Mouse (Mus musculus): ENCODE results near the gene Arl1. TPM values are rescaled to one million over a fixed set of nuclear protein-coding genes. Genes with fewer than 3 reads are reported as not detected.

Arl1 gene
- polyA plus RNA-seq, 1 experiment: 33.6 TPM

DNA sequence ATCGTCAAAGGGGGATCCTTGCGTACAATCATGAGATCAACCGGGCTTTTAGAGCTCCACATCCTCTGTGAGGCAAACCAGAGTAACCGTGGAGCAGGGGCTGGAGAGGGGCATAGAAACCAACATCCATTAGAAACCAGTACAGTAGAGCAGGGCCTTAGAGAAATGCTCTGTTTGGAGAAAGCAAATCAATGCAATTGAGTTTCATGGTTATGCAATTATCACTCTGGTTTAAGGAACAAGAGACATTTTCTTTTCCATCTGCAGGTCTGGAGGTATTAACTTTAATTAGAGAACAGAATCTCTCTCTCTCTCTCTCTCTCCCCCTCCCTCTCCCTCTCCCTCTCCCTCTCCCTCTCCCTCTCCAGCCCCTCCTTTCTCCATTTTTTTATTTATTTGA is 15.9 kb upstream of the Arl1 start:
- Histone ChIP-seq H3K36me3 (ENCODE audit: control insufficient read depth, insufficient read depth, low read length) (no peaks in the 10 kb centered on the region), H3K27ac (ENCODE audit: insufficient read depth, low read depth, low read length) (no peak overlapping the region), H3K4me3 (ENCODE audit: insufficient read depth, low read depth, low read length) (no peak overlapping the region), H3K4me1 (ENCODE audit: control insufficient read depth, insufficient read depth, low read length) (no peaks in the 10 kb centered on the region), H3K27me3 (replicated peaks; ENCODE audit: control insufficient read depth, insufficient read depth, low read length) (no peaks in the 10 kb centered on the region)
- TF ChIP-seq CTCF (conservative IDR thresholded peaks at IDR 0.05; ENCODE audit: insufficient read depth, insufficient read length, low read depth, low read length) (no peak), POLR2A (IDR thresholded peaks at IDR 0.05; ENCODE audit: low read depth, low read length) (no peak)
- DNase-seq: no peak
- 87% methylated on average over 4 of the region's 4 CpGs for WGBS

GRCm38 (mm10) chr10:88715621-88716020 is 15.0 kb upstream of the Arl1 start:
- WGBS: 73% methylated on average over 6 of the region's 6 CpGs

GRCm38 (mm10) chr10:88716986-88717755 is 13.5 kb upstream of the Arl1 start:
- no peak for DNase-seq
- H3K27ac ChIP-seq (ENCODE audit: insufficient read depth, low read depth, low read length): no peak overlapping the region
- no peaks in the 10 kb centered on the region for H3K27me3 ChIP-seq (replicated peaks; ENCODE audit: control insufficient read depth, insufficient read depth, low read length)
- whole genome bisulfite sequencing: 59% methylated on average over 13 of the region's 13 CpGs
- no peak for TF ChIP-seq CTCF (conservative IDR thresholded peaks at IDR 0.05; ENCODE audit: insufficient read depth, insufficient read length, low read depth, low read length)
- TF ChIP-seq POLR2A (IDR thresholded peaks at IDR 0.05; ENCODE audit: low read depth, low read length): no peak
- H3K4me3 ChIP-seq (ENCODE audit: insufficient read depth, low read depth, low read length): no peak overlapping the region
- no peaks in the 10 kb centered on the region for H3K4me1 ChIP-seq (ENCODE audit: control insufficient read depth, insufficient read depth, low read length)
- H3K36me3 ChIP-seq (ENCODE audit: control insufficient read depth, insufficient read depth, low read length): no peaks in the 10 kb centered on the region

More at GRCm38 (mm10) chr10:88715621-88716020, 15.0 kb upstream of the Arl1 start:
- H3K4me3 ChIP-seq (ENCODE audit: insufficient read depth, low read depth, low read length): no peak overlapping the region
- H3K36me3 ChIP-seq (ENCODE audit: control insufficient read depth, insufficient read depth, low read length): no peaks in the 10 kb centered on the region
- H3K4me1 ChIP-seq (ENCODE audit: control insufficient read depth, insufficient read depth, low read length): no peaks in the 10 kb centered on the region
- H3K27ac ChIP-seq (ENCODE audit: insufficient read depth, low read depth, low read length): no peak overlapping the region
- DNase-seq: no peak
- no peaks in the 10 kb centered on the region for H3K27me3 ChIP-seq (replicated peaks; ENCODE audit: control insufficient read depth, insufficient read depth, low read length)
- TF ChIP-seq CTCF (conservative IDR thresholded peaks at IDR 0.05; ENCODE audit: insufficient read depth, insufficient read length, low read depth, low read length) (no peak), POLR2A (IDR thresholded peaks at IDR 0.05; ENCODE audit: low read depth, low read length) (no peak)

DNA sequence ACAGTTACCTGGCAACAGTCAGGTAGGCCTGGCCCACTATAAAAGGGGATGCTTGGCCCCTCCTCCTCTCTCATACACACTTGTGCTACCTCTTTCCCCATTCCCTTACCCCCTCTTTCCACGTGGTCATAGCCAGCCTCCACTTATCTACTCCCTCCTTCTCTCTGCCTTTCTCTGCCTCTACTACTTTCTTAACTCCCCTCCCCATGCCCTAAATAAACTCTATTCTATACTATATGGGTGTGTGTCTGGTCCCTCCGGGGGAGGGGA is 13.0 kb upstream of the Arl1 start:
- Histone ChIP-seq H3K4me1 (ENCODE audit: control insufficient read depth, insufficient read depth, low read length) (no peaks in the 10 kb centered on the region), H3K4me3 (ENCODE audit: insufficient read depth, low read depth, low read length) (no peak overlapping the region), H3K36me3 (ENCODE audit: control insufficient read depth, insufficient read depth, low read length) (no peaks in the 10 kb centered on the region), H3K27ac (ENCODE audit: insufficient read depth, low read depth, low read length) (no peak overlapping the region), H3K27me3 (replicated peaks; ENCODE audit: control insufficient read depth, insufficient read depth, low read length) (no peaks in the 10 kb centered on the region)
- no peak for TF ChIP-seq CTCF (conservative IDR thresholded peaks at IDR 0.05; ENCODE audit: insufficient read depth, insufficient read length, low read depth, low read length)
- no peak for TF ChIP-seq POLR2A (IDR thresholded peaks at IDR 0.05; ENCODE audit: low read depth, low read length)
- WGBS: 51% methylated on average over 2 of the region's 2 CpGs
- DNase-seq: no peak

DNA sequence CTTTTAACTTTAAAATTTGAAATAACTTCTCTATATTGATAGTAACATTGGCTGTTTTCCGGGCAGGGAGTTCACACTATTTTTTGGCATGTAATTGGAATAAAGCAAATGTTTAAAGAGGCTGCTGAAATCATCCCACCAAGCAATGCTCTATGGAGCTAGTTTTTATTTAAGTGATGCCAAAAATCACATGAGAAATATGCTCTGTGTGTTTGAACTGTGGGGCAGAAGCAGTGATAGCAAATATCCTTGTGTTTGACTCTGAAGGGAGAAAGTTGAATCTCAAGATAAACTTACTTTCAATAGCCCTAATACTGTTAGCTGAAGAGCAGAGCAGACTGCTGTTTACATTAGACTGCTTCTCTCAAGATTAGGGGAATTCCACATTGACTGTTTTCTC is 11.0 kb upstream of the Arl1 start:
- Histone ChIP-seq H3K4me1 (ENCODE audit: control insufficient read depth, insufficient read depth, low read length) (no peaks in the 10 kb centered on the region), H3K27me3 (replicated peaks; ENCODE audit: control insufficient read depth, insufficient read depth, low read length) (no peaks in the 10 kb centered on the region), H3K27ac (ENCODE audit: insufficient read depth, low read depth, low read length) (no peak overlapping the region), H3K4me3 (ENCODE audit: insufficient read depth, low read depth, low read length) (no peak overlapping the region), H3K36me3 (ENCODE audit: control insufficient read depth, insufficient read depth, low read length) (no peaks in the 10 kb centered on the region)
- WGBS: 67% methylated on average over 1 of the region's 1 CpGs
- DNase-seq: no peak
- TF ChIP-seq CTCF (conservative IDR thresholded peaks at IDR 0.05; ENCODE audit: insufficient read depth, insufficient read length, low read depth, low read length) (no peak), POLR2A (IDR thresholded peaks at IDR 0.05; ENCODE audit: low read depth, low read length) (no peak)

DNA sequence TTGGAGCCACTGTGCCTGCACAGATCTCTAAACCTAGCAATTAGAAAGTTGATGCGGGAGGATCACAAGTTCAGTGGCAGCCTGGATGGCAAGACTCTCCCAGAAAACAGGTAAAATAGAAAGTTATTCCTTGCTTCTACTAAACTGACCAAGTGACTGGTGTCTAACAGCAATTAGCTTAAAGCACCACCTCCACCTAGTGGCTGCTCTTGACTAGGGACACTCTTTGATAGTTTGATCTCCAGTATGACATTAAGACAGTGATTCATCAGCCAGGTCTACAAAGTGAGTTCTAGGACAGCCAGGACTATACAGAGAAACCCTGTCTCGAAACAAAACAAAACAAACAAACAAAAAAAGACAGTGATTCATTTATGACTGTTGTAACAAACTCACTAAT is 5.3 kb upstream of the Arl1 start:
- 37% methylated on average over 2 of the region's 2 CpGs for WGBS
- Histone ChIP-seq H3K27me3 (replicated peaks; ENCODE audit: control insufficient read depth, insufficient read depth, low read length) (no peaks in the 10 kb centered on the region), H3K27ac (ENCODE audit: insufficient read depth, low read depth, low read length) (no peak overlapping the region), H3K36me3 (ENCODE audit: control insufficient read depth, insufficient read depth, low read length) (no peaks in the 10 kb centered on the region), H3K4me1 (ENCODE audit: control insufficient read depth, insufficient read depth, low read length) (no peaks in the 10 kb centered on the region), H3K4me3 (ENCODE audit: insufficient read depth, low read depth, low read length) (no peak overlapping the region)
- DNase-seq: peak; percentile 53
- TF ChIP-seq POLR2A (IDR thresholded peaks at IDR 0.05; ENCODE audit: low read depth, low read length) (no peak), CTCF (conservative IDR thresholded peaks at IDR 0.05; ENCODE audit: insufficient read depth, insufficient read length, low read depth, low read length) (0 out of 2 replicates have a peak, but pooled peaks have one; percentile 17)

DNA sequence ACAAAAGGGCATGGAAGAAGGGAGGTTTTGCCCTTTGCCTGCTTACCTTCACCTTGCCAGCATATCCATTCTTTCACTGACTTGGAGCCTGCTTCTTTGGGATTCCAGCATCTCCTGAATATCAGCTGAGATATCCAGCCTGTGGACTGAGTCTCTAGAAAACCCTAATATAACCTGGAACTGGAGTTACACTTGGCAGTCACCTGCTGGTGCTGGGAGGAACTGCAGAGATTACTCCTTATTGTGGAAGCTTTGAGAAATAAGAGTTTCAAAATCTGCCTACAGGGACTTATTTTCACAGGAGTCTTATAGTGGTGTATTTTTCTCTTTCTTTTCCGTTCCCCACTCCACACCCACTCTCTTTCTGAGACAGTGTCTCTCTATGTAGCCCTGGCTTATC is 3.5 kb upstream of the Arl1 start:
- peak; percentile 63 for DNase-seq

More for the DNA sequence above, 3.5 kb upstream of the Arl1 start:
- 42% methylated on average over 1 of the region's 1 CpGs for WGBS
- Histone ChIP-seq H3K27me3 (replicated peaks; ENCODE audit: control insufficient read depth, insufficient read depth, low read length) (no peaks in the 10 kb centered on the region), H3K36me3 (ENCODE audit: control insufficient read depth, insufficient read depth, low read length) (no peaks in the 10 kb centered on the region), H3K4me1 (ENCODE audit: control insufficient read depth, insufficient read depth, low read length) (no peaks in the 10 kb centered on the region; the same call in 1 of the 2 replicates), H3K4me3 (ENCODE audit: insufficient read depth, low read depth, low read length) (no peak overlapping the region), H3K27ac (ENCODE audit: insufficient read depth, low read depth, low read length) (no peak overlapping the region)
- TF ChIP-seq CTCF (conservative IDR thresholded peaks at IDR 0.05; ENCODE audit: insufficient read depth, insufficient read length, low read depth, low read length) (peak; percentile 32; the same call in 1 of the 2 replicates), POLR2A (IDR thresholded peaks at IDR 0.05; ENCODE audit: low read depth, low read length) (no peak)

Measured in kidney, adult 2 months (tissue).